Mouse (Mus musculus) stomach, postnatal 0 days (tissue): Measurements from ENCODE around the gene Ovol1. TPM values are rescaled to one million over a fixed set of nuclear protein-coding genes. Genes with fewer than 3 reads are reported as not detected.

ENCODE experiments used
- ATAC-seq: fragments of 200-750 bp; cut with Nextera tagmentation; 2 replicates; pipeline ENCODE4 v1.8.0; 2017; ENCODE audit not compliant: low FRiP score, low TSS enrichment
- DNase-seq: peaks from one replicate; pipeline ENCODE4 v3.0.0-alpha.2; 2016; ENCODE audit warnings: low spot score
- H3K27ac ChIP-seq: fragments of 300-500 bp; sonication (generic); replicated peaks from 2 replicates; pipeline ENCODE4 v1.5.1; 2014; ENCODE audit warnings: mild to moderate bottlenecking, control low read depth
- H3K27me3 ChIP-seq: fragments of 300-500 bp; sonication (generic); 2 replicates; pipeline ENCODE4 v1.6.1; 2014; ENCODE audit warnings: low read length; ENCODE audit not compliant: control insufficient read depth, insufficient read depth
- H3K36me3 ChIP-seq: fragments of 300-500 bp; sonication (generic); 2 replicates; pipeline ENCODE4 v1.6.1; 2014; ENCODE audit warnings: low read length, mixed read lengths; ENCODE audit not compliant: control insufficient read depth, insufficient read depth
- H3K4me1 ChIP-seq: fragments of 300-500 bp; sonication (generic); replicated peaks from 2 replicates; pipeline ENCODE4 v1.6.1; 2014; ENCODE audit warnings: antibody characterized with exemption; ENCODE audit not compliant: control insufficient read depth, insufficient read depth
- H3K4me2 ChIP-seq: fragments of 300-500 bp; sonication (generic); replicated peaks from 2 replicates; pipeline ENCODE4 v1.6.1; 2014; ENCODE audit warnings: low read depth, mild to moderate bottlenecking, control low read depth, moderate library complexity
- H3K4me3 ChIP-seq: fragments of 300-500 bp; sonication (generic); 2 replicates; pipeline ENCODE4 v1.5.1; 2014; ENCODE audit warnings: low read depth, low read length, control low read depth
- H3K9ac ChIP-seq: fragments of 300-500 bp; sonication (generic); 2 replicates; pipeline ENCODE4 v1.6.1; 2014; ENCODE audit warnings: mild to moderate bottlenecking, low read length, control low read depth, mixed read lengths
- H3K9me3 ChIP-seq: fragments of 300-500 bp; sonication (generic); 2 replicates; pipeline ENCODE4 v1.6.1; 2016; ENCODE audit warnings: low read length; ENCODE audit not compliant: control insufficient read depth
- CTCF ChIP-seq: IDR thresholded peaks from 2 replicates; pipeline ENCODE4 v1.5.1; 2016; ENCODE audit warnings: antibody characterized with exemption, low read depth, mild to moderate bottlenecking, moderate library complexity
- EP300 ChIP-seq: optimal IDR thresholded peaks from 2 replicates; pipeline ENCODE3; 2016; ENCODE audit warnings: antibody characterized with exemption
- WGBS: fragments of 180-500 bp; shearing (Covaris S2); extraction: QIAGEN DNeasy Blood & Tissue Kit; methylation state at CpG from one replicate; pipeline ENCODE4 v1.1.7; 2014; 5-methylcytosine and 5-hydroxymethylcytosine counted together
- polyA plus RNA-seq: library from polyadenylated mRNA; unstranded; fragments of >200 nt; fragmentation: Nextera tagmentation; extraction: Ambion mirVana; gene quantifications from 2 replicates; pipeline ENCODE4 v1.2.1, GENCODE M21; 2015

Ovol1 gene
- polyA plus RNA-seq, 1 experiment from 2014 or later = 28.2 TPM

- TF ChIP-seq CTCF (no peak), EP300 (no peak)
- no peaks in the 10 kb centered on the region for H3K4me1 ChIP-seq
- no peaks in the 10 kb centered on the region for H3K27me3 ChIP-seq
- no peaks in the 10 kb centered on the region for H3K36me3 ChIP-seq
- no peak for DNase-seq
- WGBS = 18% methylated on average over 8 of the region's 8 CpGs
- no peak overlapping the region for H3K27ac ChIP-seq
- H3K9me3 ChIP-seq = no peaks in the 10 kb centered on the region
- no peak for ATAC-seq
- peak overlapping the region; percentile 8 for H3K9ac ChIP-seq
- H3K4me3 ChIP-seq = peak overlapping the region; percentile 50
- H3K4me2 ChIP-seq = peak overlapping the region; percentile 58
These were observed 1.2 kb downstream of the Ovol1 start for GRCm38 (mm10) chr19:5559229-5559628.

- no peak for ATAC-seq
- no peaks in the 10 kb centered on the region for H3K9me3 ChIP-seq
- H3K4me1 ChIP-seq = no peaks in the 10 kb centered on the region
- 67% methylated on average over 8 of the region's 8 CpGs for WGBS
- peak; percentile 51 for DNase-seq
- no peaks in the 10 kb centered on the region for H3K36me3 ChIP-seq
- H3K4me3 ChIP-seq = peak overlapping the region; percentile 50
- H3K27ac ChIP-seq = no peak overlapping the region
- TF ChIP-seq EP300 (no peak), CTCF (no peak)
- 0 out of 2 replicates have a peak overlapping the region, but pooled peaks have one; percentile 18 for H3K9ac ChIP-seq
- no peaks in the 10 kb centered on the region for H3K27me3 ChIP-seq
- H3K4me2 ChIP-seq = peak overlapping the region; percentile 58
These were observed 1.7 kb downstream of the Ovol1 start for GRCm38 (mm10) chr19:5558770-5559169.

- Histone ChIP-seq H3K27me3 (no peaks in the 10 kb centered on the region), H3K27ac (no peak overlapping the region), H3K4me2 (peak overlapping the region; percentile 58), H3K4me3 (peak overlapping the region; percentile 50; the same call in 1 of the 2 replicates), H3K36me3 (no peaks in the 10 kb centered on the region), H3K9ac (peak overlapping the region; percentile 18; the same call in 1 of the 2 replicates), H3K9me3 (no peaks in the 10 kb centered on the region), H3K4me1 (no peaks in the 10 kb centered on the region)
- TF ChIP-seq EP300 = no peak
- TF ChIP-seq CTCF = no peak
- DNase-seq (no peak), ATAC-seq (no peak)
- WGBS = 47% methylated on average over 7 of the region's 7 CpGs
These were observed 2.3 kb downstream of the Ovol1 start for GRCm38 (mm10) chr19:5558169-5558568.

- no peak overlapping the region for H3K4me3 ChIP-seq
- no peaks in the 10 kb centered on the region for H3K27me3 ChIP-seq
- no peaks in the 10 kb centered on the region for H3K9me3 ChIP-seq
- no peak for TF ChIP-seq CTCF
- TF ChIP-seq EP300 = no peak
- H3K4me1 ChIP-seq = no peaks in the 10 kb centered on the region
- no peak overlapping the region for H3K9ac ChIP-seq
- peak; percentile 86 for DNase-seq
- ATAC-seq = peak; percentile 82
- peaks cover 3% of the 10 kb centered on the region; the same call in 1 of the 2 replicates for H3K36me3 ChIP-seq
- WGBS = 59% methylated on average over 14 of the region's 14 CpGs
- H3K4me2 ChIP-seq = peak overlapping the region; percentile 23; the same call in 1 of the 2 replicates
- H3K27ac ChIP-seq = peak overlapping the region; percentile 65
These were observed 6.2 kb downstream of the Ovol1 start for GRCm38 (mm10) chr19:5554212-5554611.

GRCm38 (mm10) chr19:5553802-5554201 lies 6.6 kb downstream of the Ovol1 start:
- Histone ChIP-seq H3K4me3 (no peak overlapping the region), H3K4me2 (peak overlapping the region; percentile 23; the same call in 1 of the 2 replicates), H3K36me3 (peaks cover 3% of the 10 kb centered on the region; the same call in 1 of the 2 replicates), H3K27ac (peak overlapping the region; percentile 65), H3K27me3 (no peaks in the 10 kb centered on the region), H3K9me3 (no peaks in the 10 kb centered on the region), H3K4me1 (no peaks in the 10 kb centered on the region), H3K9ac (no peak overlapping the region)
- peak; percentile 73 for ATAC-seq
- DNase-seq = peak; percentile 68
- no peak for TF ChIP-seq CTCF
- TF ChIP-seq EP300 = no peak
- 48% methylated on average over 8 of the region's 8 CpGs for WGBS

GRCm38 (mm10) chr19:5547471-5548056 lies 12.9 kb downstream of the Ovol1 start:
- Histone ChIP-seq H3K4me3 (no peak overlapping the region), H3K9ac (no peak overlapping the region), H3K4me2 (no peak overlapping the region), H3K4me1 (no peaks in the 10 kb centered on the region), H3K36me3 (peaks cover 3% of the 10 kb centered on the region; the same call in 1 of the 2 replicates), H3K27ac (no peak overlapping the region), H3K9me3 (no peaks in the 10 kb centered on the region), H3K27me3 (no peaks in the 10 kb centered on the region)
- ATAC-seq (no peak), DNase-seq (no peak)
- TF ChIP-seq EP300 (no peak), CTCF (no peak)
- WGBS = 64% methylated on average over 4 of the region's 4 CpGs
